Mouse (Mus musculus): ENCODE measurements around the gene Cd68. TPM values are rescaled to one million over a fixed set of nuclear protein-coding genes. Genes with fewer than 3 reads are reported as not detected.

Gene Cd68
- total and polyA plus RNA-seq, 2 experiments from 2014 or later: 2.6 to 6.1 TPM

DNA sequence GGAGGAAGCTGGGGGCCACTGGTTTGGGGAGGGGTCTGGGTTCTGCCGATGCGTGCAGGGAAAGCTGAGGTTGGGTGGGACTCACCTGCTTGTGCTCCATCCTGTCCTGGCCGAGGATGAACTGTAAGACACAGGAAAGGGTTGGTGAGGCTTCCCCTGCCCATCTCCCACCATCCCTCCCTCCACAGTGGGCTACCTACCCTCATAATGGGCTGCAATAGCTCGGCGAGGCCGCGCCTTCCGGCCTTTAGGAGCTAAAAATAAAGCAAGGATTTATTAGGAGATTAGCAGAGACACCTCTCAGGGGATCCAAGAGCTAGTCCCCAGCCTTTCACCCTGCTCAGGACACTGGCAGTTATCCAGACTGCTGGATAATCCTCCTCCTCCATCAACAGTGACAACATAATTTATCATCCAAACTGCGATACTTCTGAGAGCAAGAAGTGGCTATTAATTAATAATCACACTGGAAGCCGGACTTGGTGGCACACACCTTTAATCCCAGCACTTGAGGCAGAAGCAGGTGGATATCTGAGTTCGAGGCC is 27.5 kb upstream of the Cd68 start:
- TF ChIP-seq EP300 (IDR thresholded peaks at IDR 0.05; ENCODE audit: low read depth) (no peak), CTCF (IDR thresholded peaks at IDR 0.05; ENCODE audit: low read depth) (no peak)
- WGBS: 42% methylated on average over 11 of the region's 11 CpGs
- H3K36me3 ChIP-seq (replicated peaks; ENCODE audit: control insufficient read depth, insufficient read depth, low read length): no peaks in the 10 kb centered on the region
- no peak overlapping the region for H3K4me3 ChIP-seq (ENCODE audit: low read depth, low read length)
- H3K4me2 ChIP-seq (ENCODE audit: low read depth, low read length): no peak overlapping the region
- DNase-seq (ENCODE audit: low spot score) (no peak), ATAC-seq (ENCODE audit: insufficient read depth, low read depth) (no peak)
- peaks cover 4% of the 10 kb centered on the region; the same call in 1 of the 2 replicates for H3K4me1 ChIP-seq (ENCODE audit: control insufficient read depth, insufficient read depth)
- no peak overlapping the region for H3K9ac ChIP-seq (replicated peaks; ENCODE audit: low read depth, low read length)
- H3K9me3 ChIP-seq (replicated peaks; ENCODE audit: control insufficient read depth, low read length): no peaks in the 10 kb centered on the region
- no peaks in the 10 kb centered on the region for H3K27me3 ChIP-seq (ENCODE audit: control insufficient read depth, insufficient read depth, low read length)
- no peak overlapping the region for H3K27ac ChIP-seq (ENCODE audit: low read depth)

DNA sequence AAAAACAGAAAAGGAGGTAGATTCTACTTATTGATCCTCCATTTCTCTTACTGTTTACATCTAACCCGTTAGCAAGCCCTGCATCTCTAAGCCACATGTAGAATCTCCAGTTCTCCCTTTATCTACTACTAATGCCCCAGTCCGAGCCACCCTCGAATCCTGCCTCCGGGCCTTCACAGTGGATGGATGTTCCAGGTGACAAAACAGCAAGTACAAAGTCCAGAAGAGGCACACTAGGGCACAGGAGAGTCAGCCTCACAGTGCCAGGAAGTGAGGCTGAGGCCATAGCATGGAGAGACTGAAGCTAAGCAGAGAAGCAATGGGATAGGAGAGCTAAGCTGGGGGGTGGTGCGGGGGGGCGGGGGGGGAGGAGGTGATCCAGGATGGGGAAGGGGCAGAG is 26.9 kb upstream of the Cd68 start:
- WGBS: 85% methylated on average over 6 of the region's 6 CpGs
- Histone ChIP-seq H3K9me3 (replicated peaks; ENCODE audit: control insufficient read depth, low read length) (no peaks in the 10 kb centered on the region), H3K27ac (ENCODE audit: low read depth) (no peak overlapping the region), H3K27me3 (ENCODE audit: control insufficient read depth, insufficient read depth, low read length) (no peaks in the 10 kb centered on the region), H3K4me2 (ENCODE audit: low read depth, low read length) (no peak overlapping the region), H3K9ac (replicated peaks; ENCODE audit: low read depth, low read length) (no peak overlapping the region), H3K4me3 (ENCODE audit: low read depth, low read length) (no peak overlapping the region), H3K4me1 (ENCODE audit: control insufficient read depth, insufficient read depth) (peaks cover 4% of the 10 kb centered on the region; the same call in 1 of the 2 replicates), H3K36me3 (replicated peaks; ENCODE audit: control insufficient read depth, insufficient read depth, low read length) (no peaks in the 10 kb centered on the region)
- TF ChIP-seq CTCF (IDR thresholded peaks at IDR 0.05; ENCODE audit: low read depth) (no peak), EP300 (IDR thresholded peaks at IDR 0.05; ENCODE audit: low read depth) (no peak)
- DNase-seq (ENCODE audit: low spot score) (no peak), ATAC-seq (ENCODE audit: insufficient read depth, low read depth) (no peak)

DNA sequence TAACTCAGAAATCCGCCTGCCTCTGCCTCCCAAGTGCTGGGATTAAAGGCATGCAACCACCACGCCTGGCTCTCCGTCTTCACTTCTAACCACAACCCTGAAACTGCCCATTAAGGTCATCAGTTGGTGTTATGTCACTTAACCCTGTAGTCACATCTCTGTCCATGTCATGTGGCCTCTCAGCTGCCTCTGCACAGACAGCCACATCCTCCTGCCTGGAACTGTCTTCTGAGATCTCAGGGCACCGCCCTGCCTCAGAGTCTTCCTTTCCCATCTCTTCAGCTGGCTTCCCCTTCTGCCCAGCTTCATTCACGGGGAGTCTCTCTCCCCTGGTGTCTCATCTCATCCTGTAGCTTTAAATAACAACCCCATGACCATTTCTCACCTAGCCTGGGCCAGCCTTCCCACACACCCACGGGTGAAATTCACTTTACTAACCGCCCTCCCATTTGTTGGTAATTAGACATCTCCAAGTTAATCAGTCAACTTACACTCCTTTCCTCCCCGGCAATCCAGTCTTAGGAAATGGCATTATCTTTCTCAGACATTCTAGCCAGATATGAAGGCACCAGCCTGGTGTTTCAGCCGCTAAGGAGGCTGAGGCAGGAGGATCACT is 26.4 kb upstream of the Cd68 start:
- Histone ChIP-seq H3K4me1 (ENCODE audit: control insufficient read depth, insufficient read depth) (peaks cover 4% of the 10 kb centered on the region; the same call in 1 of the 2 replicates), H3K27ac (ENCODE audit: low read depth) (no peak overlapping the region), H3K36me3 (replicated peaks; ENCODE audit: control insufficient read depth, insufficient read depth, low read length) (no peaks in the 10 kb centered on the region), H3K4me3 (ENCODE audit: low read depth, low read length) (no peak overlapping the region), H3K9me3 (replicated peaks; ENCODE audit: control insufficient read depth, low read length) (no peaks in the 10 kb centered on the region), H3K27me3 (ENCODE audit: control insufficient read depth, insufficient read depth, low read length) (no peaks in the 10 kb centered on the region), H3K9ac (replicated peaks; ENCODE audit: low read depth, low read length) (no peak overlapping the region), H3K4me2 (ENCODE audit: low read depth, low read length) (no peak overlapping the region)
- no peak for TF ChIP-seq CTCF (IDR thresholded peaks at IDR 0.05; ENCODE audit: low read depth)
- no peak for TF ChIP-seq EP300 (IDR thresholded peaks at IDR 0.05; ENCODE audit: low read depth)
- 73% methylated on average over 9 of the region's 9 CpGs for WGBS
- ATAC-seq (ENCODE audit: insufficient read depth, low read depth): no peak
- no peak for DNase-seq (ENCODE audit: low spot score)

DNA sequence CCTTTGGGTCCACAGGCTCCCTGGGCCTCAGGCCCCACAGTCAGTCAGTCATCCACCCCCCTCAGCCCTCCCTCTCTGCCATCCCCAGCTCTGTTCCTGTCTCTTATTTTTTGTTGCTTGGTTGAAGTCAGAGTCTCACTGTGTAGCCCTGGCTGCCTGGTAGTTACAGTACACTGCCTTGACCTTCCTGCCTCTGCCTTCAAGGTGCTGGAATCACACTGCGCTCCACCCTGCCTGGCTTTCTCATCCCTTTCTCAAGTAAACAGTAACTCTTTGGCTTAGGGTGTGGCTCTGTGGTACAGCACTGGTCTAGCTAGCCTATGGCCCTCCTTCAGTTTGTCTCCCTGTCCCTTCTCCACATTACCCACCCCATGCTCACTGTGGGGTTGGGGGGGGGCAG is 23.9 kb upstream of the Cd68 start:
- TF ChIP-seq EP300 (IDR thresholded peaks at IDR 0.05; ENCODE audit: low read depth): no peak
- TF ChIP-seq CTCF (IDR thresholded peaks at IDR 0.05; ENCODE audit: low read depth): no peak
- Histone ChIP-seq H3K4me3 (ENCODE audit: low read depth, low read length) (no peak overlapping the region), H3K9me3 (replicated peaks; ENCODE audit: control insufficient read depth, low read length) (no peaks in the 10 kb centered on the region), H3K4me1 (ENCODE audit: control insufficient read depth, insufficient read depth) (peaks cover 17% of the 10 kb centered on the region), H3K9ac (replicated peaks; ENCODE audit: low read depth, low read length) (no peak overlapping the region), H3K4me2 (ENCODE audit: low read depth, low read length) (no peak overlapping the region), H3K27ac (ENCODE audit: low read depth) (no peak overlapping the region), H3K36me3 (replicated peaks; ENCODE audit: control insufficient read depth, insufficient read depth, low read length) (no peaks in the 10 kb centered on the region), H3K27me3 (ENCODE audit: control insufficient read depth, insufficient read depth, low read length) (no peaks in the 10 kb centered on the region)
- no peak for ATAC-seq (ENCODE audit: insufficient read depth, low read depth)
- DNase-seq (ENCODE audit: low spot score): no peak
- WGBS: 83% methylated on average over 1 of the region's 1 CpGs

DNA sequence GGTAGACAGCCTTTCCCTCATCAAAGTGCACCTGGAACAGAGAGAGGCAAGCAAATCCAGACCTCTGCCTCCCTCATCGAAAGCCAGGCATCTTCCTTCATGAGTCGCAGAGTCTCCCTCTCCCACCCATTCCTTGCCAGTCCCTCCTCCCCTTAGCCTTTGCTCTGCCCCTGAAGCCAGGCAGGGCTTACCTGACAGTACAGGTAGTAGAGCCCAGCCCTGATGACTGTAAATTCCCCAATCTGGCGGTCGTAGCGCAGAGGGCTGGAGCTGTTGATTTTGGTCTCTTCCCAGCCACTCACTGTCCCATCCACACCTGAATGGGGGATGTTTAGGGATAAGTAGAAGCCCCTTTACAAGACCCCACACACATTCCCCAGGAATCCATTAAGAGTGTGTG is 21.1 kb upstream of the Cd68 start:
- Histone ChIP-seq H3K4me3 (ENCODE audit: low read depth, low read length) (no peak overlapping the region), H3K27ac (ENCODE audit: low read depth) (0 out of 2 replicates have a peak overlapping the region, but pooled peaks have one; percentile 18), H3K36me3 (replicated peaks; ENCODE audit: control insufficient read depth, insufficient read depth, low read length) (no peaks in the 10 kb centered on the region), H3K9me3 (replicated peaks; ENCODE audit: control insufficient read depth, low read length) (no peaks in the 10 kb centered on the region), H3K27me3 (ENCODE audit: control insufficient read depth, insufficient read depth, low read length) (no peaks in the 10 kb centered on the region), H3K4me2 (ENCODE audit: low read depth, low read length) (no peak overlapping the region), H3K9ac (replicated peaks; ENCODE audit: low read depth, low read length) (no peak overlapping the region), H3K4me1 (ENCODE audit: control insufficient read depth, insufficient read depth) (peaks cover 22% of the 10 kb centered on the region)
- WGBS: 61% methylated on average over 5 of the region's 5 CpGs
- no peak for TF ChIP-seq CTCF (IDR thresholded peaks at IDR 0.05; ENCODE audit: low read depth)
- TF ChIP-seq EP300 (IDR thresholded peaks at IDR 0.05; ENCODE audit: low read depth): no peak
- DNase-seq (ENCODE audit: low spot score) (no peak), ATAC-seq (ENCODE audit: insufficient read depth, low read depth) (no peak)

DNA sequence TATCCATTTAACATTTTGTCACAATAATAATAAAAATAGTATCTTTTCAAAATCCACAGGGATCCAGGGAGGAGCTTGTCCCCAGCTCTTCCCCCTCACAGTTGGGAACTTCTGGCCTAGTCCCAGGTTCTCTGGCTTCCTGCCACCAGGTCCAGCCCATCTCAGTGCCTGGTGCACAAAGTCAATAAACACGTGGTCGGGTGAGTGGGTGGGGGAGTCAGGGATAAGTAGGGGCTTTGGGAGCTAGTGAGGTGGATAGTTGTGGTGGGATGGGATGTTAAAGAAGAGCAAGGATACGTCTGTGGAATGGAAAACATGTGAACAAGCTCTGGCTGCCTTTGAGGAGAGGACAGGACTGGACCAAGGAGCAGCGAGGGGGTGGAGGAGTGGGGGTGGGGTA is 20.4 kb upstream of the Cd68 start:
- peak overlapping the region; percentile 87 for H3K27ac ChIP-seq (ENCODE audit: low read depth)
- ATAC-seq (ENCODE audit: insufficient read depth, low read depth): no peak

More for the DNA sequence above, 20.4 kb upstream of the Cd68 start:
- Histone ChIP-seq H3K4me2 (ENCODE audit: low read depth, low read length) (peak overlapping the region; percentile 41; the same call in 1 of the 2 replicates), H3K9ac (replicated peaks; ENCODE audit: low read depth, low read length) (no peak overlapping the region), H3K4me1 (ENCODE audit: control insufficient read depth, insufficient read depth) (peaks cover 22% of the 10 kb centered on the region), H3K27me3 (ENCODE audit: control insufficient read depth, insufficient read depth, low read length) (no peaks in the 10 kb centered on the region), H3K9me3 (replicated peaks; ENCODE audit: control insufficient read depth, low read length) (no peaks in the 10 kb centered on the region), H3K4me3 (ENCODE audit: low read depth, low read length) (no peak overlapping the region), H3K36me3 (replicated peaks; ENCODE audit: control insufficient read depth, insufficient read depth, low read length) (no peaks in the 10 kb centered on the region)
- DNase-seq (ENCODE audit: low spot score): peak; percentile 47
- TF ChIP-seq EP300 (IDR thresholded peaks at IDR 0.05; ENCODE audit: low read depth) (no peak), CTCF (IDR thresholded peaks at IDR 0.05; ENCODE audit: low read depth) (no peak)
- 11% methylated on average over 4 of the region's 4 CpGs for WGBS

All from heart, postnatal 0 days (tissue).